Comparison of ENCODE assay signal across 8 mouse cellular contexts in genomic region chr11:117320482-117320881, GRCm38 (mm10).
DNase-seq lines count a peak whose midpoint lies in the region; ATAC-seq and TF ChIP-seq lines count a peak whose summit lies in the region.

No protein-coding gene starts in this region.

- H3K4me1 ChIP-seq in forebrain, embryonic 12.5 days: peaks cover 64% of the 10 kb centered on the region
- H3K4me1 ChIP-seq in forebrain, embryonic 16.5 days (replicated peaks; ENCODE audit: control insufficient read depth, insufficient read depth, low read length): peaks cover 41% of the 10 kb centered on the region
- H3K4me1 ChIP-seq in liver, postnatal 0 days (ENCODE audit: insufficient read depth): peaks cover 86% of the 10 kb centered on the region

- H3K4me3 ChIP-seq in forebrain, embryonic 12.5 days (replicated peaks): no peak overlapping the region
- H3K4me3 ChIP-seq in forebrain, embryonic 16.5 days (replicated peaks; ENCODE audit: low read length): no peak overlapping the region
- no peak overlapping the region for H3K4me3 ChIP-seq in liver, postnatal 0 days (ENCODE audit: low read depth, low read length)

- TF ChIP-seq CTCF in liver, postnatal 0 days (IDR thresholded peaks at IDR 0.05; ENCODE audit: low read depth): no peak

- H3K9me3 ChIP-seq in forebrain, embryonic 12.5 days: no peaks in the 10 kb centered on the region
- H3K9me3 ChIP-seq in forebrain, embryonic 16.5 days (ENCODE audit: control insufficient read depth, low read length): no peaks in the 10 kb centered on the region
- H3K9me3 ChIP-seq in liver, postnatal 0 days (ENCODE audit: low read length): no peaks in the 10 kb centered on the region

- no peak overlapping the region for H3K9ac ChIP-seq in forebrain, embryonic 12.5 days
- H3K9ac ChIP-seq in forebrain, embryonic 16.5 days (replicated peaks; ENCODE audit: low read depth, low read length): no peak overlapping the region
- peak overlapping the region; percentile 18; the same call in 1 of the 2 replicates for H3K9ac ChIP-seq in liver, postnatal 0 days (replicated peaks)

- H3K4me2 ChIP-seq in forebrain, embryonic 12.5 days: no peak overlapping the region
- H3K4me2 ChIP-seq in forebrain, embryonic 16.5 days (ENCODE audit: low read length): no peak overlapping the region
- H3K4me2 ChIP-seq in liver, postnatal 0 days (ENCODE audit: low read depth, low read length): peak overlapping the region; percentile 48; the same call in 1 of the 2 replicates

- H3K27me3 ChIP-seq in forebrain, embryonic 12.5 days: no peaks in the 10 kb centered on the region
- H3K27me3 ChIP-seq in forebrain, embryonic 16.5 days (replicated peaks; ENCODE audit: control insufficient read depth, insufficient read depth, low read length): no peaks in the 10 kb centered on the region
- no peaks in the 10 kb centered on the region for H3K27me3 ChIP-seq in liver, postnatal 0 days (ENCODE audit: insufficient read depth, low read length)

- 80% methylated on average over 3 of the region's 3 CpGs for WGBS in forebrain, embryonic 12.5 days
- WGBS in forebrain, embryonic 16.5 days: 83% methylated on average over 3 of the region's 3 CpGs
- WGBS in liver, postnatal 0 days (ENCODE audit: insufficient replicate concordance): 34% methylated on average over 3 of the region's 3 CpGs

- ATAC-seq in forebrain, embryonic 12.5 days (ENCODE audit: low FRiP score): no peak
- no peak for ATAC-seq in forebrain, embryonic 16.5 days
- ATAC-seq in liver, postnatal 0 days: no peak; the same call in 1 of the 2 replicates

- peak overlapping the region; percentile 80 for H3K27ac ChIP-seq in forebrain, embryonic 12.5 days
- no peak overlapping the region for H3K27ac ChIP-seq in forebrain, embryonic 16.5 days (ENCODE audit: low read length)
- H3K27ac ChIP-seq in liver, postnatal 0 days (ENCODE audit: low read depth): peak overlapping the region; percentile 92

- no peaks in the 10 kb centered on the region for H3K36me3 ChIP-seq in forebrain, embryonic 12.5 days (replicated peaks)
- H3K36me3 ChIP-seq in forebrain, embryonic 16.5 days (ENCODE audit: control insufficient read depth, insufficient read depth): no peaks in the 10 kb centered on the region
- H3K36me3 ChIP-seq in liver, postnatal 0 days (replicated peaks; ENCODE audit: insufficient read depth, low read length): no peaks in the 10 kb centered on the region; the same call in 1 of the 2 replicates

- TF ChIP-seq EP300 in liver, postnatal 0 days (IDR thresholded peaks at IDR 0.05; ENCODE audit: low read depth): no peak

- peak; percentile 48 for DNase-seq in thymus, postnatal 14 days
- DNase-seq in thymus, postnatal 25 days: no peak
- peak; percentile 52 for DNase-seq in liver, postnatal 0 days
- DNase-seq in adipocyte (ENCODE audit: low spot score): no peak
- no peak for DNase-seq in cerebellum, postnatal 14 days
- DNase-seq in layer of hippocampus, adult 11-12 months (ENCODE audit: low spot score): no peak

Comparison
In these comparisons a context has a peak if more than half of its experiments do, and no peak if none do; other contexts are left out.
1. DNase-seq: peak in thymus, postnatal 14 days (single experiment) and liver, postnatal 0 days (single experiment); none in thymus, postnatal 25 days (single experiment), adipocyte (single experiment), cerebellum, postnatal 14 days (0 of 2) and layer of hippocampus, adult 11-12 months (single experiment).